Mouse (Mus musculus) kidney, embryonic 14.5 days (tissue): ENCODE results near the gene Prmt6. TPM values are rescaled to one million over a fixed set of nuclear protein-coding genes. Genes with fewer than 3 reads are reported as not detected.

Experiments used
- polyA plus RNA-seq: library from polyadenylated mRNA; unstranded; fragments of >200 nt; fragmentation: Nextera tagmentation; extraction: Ambion mirVana; gene quantifications from 2 replicates; pipeline ENCODE4 v1.2.1, GENCODE M21; 2014

Prmt6 gene
- polyA plus RNA-seq, 1 experiment from 2014 or later, result 28.1 TPM

Other genes with a start within 250 kb of the Prmt6 start
- gene Ntng1, start 107.0 kb downstream of the Prmt6 start, polyA plus RNA-seq, result 2.3 and 3.0 TPM in 2 replicates